Mouse (Mus musculus) spleen, adult 2 months (tissue): ENCODE data around the gene Erg. TPM values are rescaled to one million over a fixed set of nuclear protein-coding genes. Genes with fewer than 3 reads are reported as not detected.

Source experiments
- DNase-seq, 2 experiments: peaks; one replicate each; pipeline versions ENCODE4 v3.0.0 to v3.0.0-alpha.2; 2012 to 2021; ENCODE audit warnings: low spot score in 2 of 2, low read depth in 1 of 2
- H3K27ac ChIP-seq: fragments of 200-500 bp; 2 replicates; pipeline ENCODE4 v1.5.1; 2012; ENCODE audit warnings: low read length, inconsistent platforms; ENCODE audit not compliant: insufficient read depth
- H3K27me3 ChIP-seq: fragments of 200-500 bp; 2 replicates; pipeline ENCODE4 v1.6.1; 2012; ENCODE audit warnings: mild to moderate bottlenecking, moderate library complexity, low read length, inconsistent platforms; ENCODE audit not compliant: control insufficient read depth, insufficient read depth
- H3K36me3 ChIP-seq: fragments of 200-500 bp; 2 replicates; pipeline ENCODE4 v1.6.1; 2012; ENCODE audit warnings: mild to moderate bottlenecking, low read length, inconsistent platforms; ENCODE audit not compliant: control insufficient read depth, insufficient read depth
- H3K4me1 ChIP-seq: fragments of 200-500 bp; 2 replicates; pipeline ENCODE4 v1.6.1; 2011; ENCODE audit warnings: inconsistent platforms; ENCODE audit not compliant: control insufficient read depth, insufficient read depth, insufficient read length
- H3K4me3 ChIP-seq: fragments of 200-500 bp; 2 replicates; pipeline ENCODE4 v1.5.1; 2011; ENCODE audit warnings: mild to moderate bottlenecking, inconsistent platforms; ENCODE audit not compliant: insufficient read depth, insufficient read length; ENCODE audit errors: extremely low read depth
- CTCF ChIP-seq: fragments of 200-500 bp; IDR thresholded peaks from 2 replicates; pipeline ENCODE4 v1.5.1; 2011; ENCODE audit warnings: mild to moderate bottlenecking, inconsistent platforms; ENCODE audit not compliant: insufficient read depth, insufficient read length, insufficient replicate concordance; ENCODE audit errors: extremely low read depth
- POLR2A ChIP-seq: fragments of 200-500 bp; IDR thresholded peaks from 2 replicates; pipeline ENCODE4 v1.6.1; 2011; ENCODE audit warnings: low read depth, low read length, inconsistent platforms
- WGBS: fragments of 180-500 bp; shearing (Covaris S2); methylation state at CpG from one replicate; pipeline ENCODE4 v1.1.7; 2018; 5-methylcytosine and 5-hydroxymethylcytosine counted together
- polyA plus RNA-seq: library from polyadenylated mRNA; depleted of rRNA; stranded (reverse); fragments of >200 nt; gene quantifications from 2 replicates; pipeline ENCODE4 v1.2.3, GENCODE M21; 2012; rRNA removed

Gene Erg
- polyA plus RNA-seq, 1 experiment, result 7.1 TPM

DNA sequence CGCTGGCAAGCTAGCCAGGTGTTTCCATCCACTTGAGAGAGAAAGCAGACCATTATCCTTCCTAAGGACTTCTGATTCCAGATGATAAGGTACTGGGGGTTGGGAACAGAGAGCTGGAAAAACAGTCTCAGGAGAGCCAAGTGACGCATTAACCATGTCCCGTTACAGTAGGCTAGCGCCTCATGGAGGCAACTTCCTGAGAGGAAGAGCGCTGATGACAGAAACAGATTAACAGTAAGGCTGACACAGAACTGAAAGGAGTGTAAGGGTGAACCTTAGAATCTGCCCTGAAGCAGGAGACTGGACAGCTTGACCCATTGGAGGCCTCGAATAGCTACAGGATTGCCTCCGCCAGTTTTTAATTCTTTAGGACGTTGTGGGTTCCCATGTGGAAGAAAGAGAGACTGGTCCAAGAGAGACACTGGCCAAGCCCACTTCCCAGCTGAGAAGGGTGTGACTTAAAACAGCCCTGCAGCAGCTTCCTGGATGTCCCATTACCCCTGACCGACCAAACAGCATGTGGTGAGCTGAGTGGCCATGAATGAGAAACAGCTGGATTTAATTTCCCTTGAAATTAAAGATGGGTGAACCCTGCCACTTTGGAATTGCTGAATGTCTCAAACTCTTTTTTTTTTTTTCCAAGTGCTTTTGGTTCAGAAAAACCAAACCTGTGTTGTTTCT, 264.3 kb downstream of the Erg start:
- TF ChIP-seq CTCF (no peak), POLR2A (no peak)
- Histone ChIP-seq H3K27ac (no peak overlapping the region), H3K27me3 (no peaks in the 10 kb centered on the region), H3K36me3 (no peaks in the 10 kb centered on the region), H3K4me1 (no peaks in the 10 kb centered on the region), H3K4me3 (no peak overlapping the region)
- WGBS, result 58% methylated on average over 9 of the region's 9 CpGs
- no peak for DNase-seq

Other genes starting within 250 kb of the Erg start
- gene Ets2, start 115.5 kb upstream of the Erg start, polyA plus RNA-seq, result 31.8 and 40.7 TPM in 2 replicates